Mouse (Mus musculus) forebrain, embryonic 10.5 days (tissue): ENCODE data around the gene Mapk1. TPM values are rescaled to one million over a fixed set of nuclear protein-coding genes. Genes with fewer than 3 reads are reported as not detected.

Experiments
- DNase-seq: peaks from one replicate; pipeline ENCODE4 v3.0.0-alpha.2; 2017; ENCODE audit warnings: low spot score; ENCODE audit errors: extremely low spot score
- H3K27ac ChIP-seq: fragments of 300-500 bp; sonication (generic); 2 replicates; pipeline ENCODE4 v1.5.1; 2016; ENCODE audit warnings: mild to moderate bottlenecking
- H3K27me3 ChIP-seq: fragments of 300-500 bp; sonication (generic); 2 replicates; pipeline ENCODE4 v1.6.1; 2016; ENCODE audit warnings: mild to moderate bottlenecking; ENCODE audit not compliant: poor library complexity, severe bottlenecking
- H3K36me3 ChIP-seq: fragments of 300-500 bp; sonication (generic); replicated peaks from 2 replicates; pipeline ENCODE4 v1.6.1; 2016; ENCODE audit warnings: mild to moderate bottlenecking, moderate library complexity
- H3K4me1 ChIP-seq: fragments of 300-500 bp; sonication (generic); 2 replicates; pipeline ENCODE4 v1.6.1; 2016
- H3K4me3 ChIP-seq: fragments of 300-500 bp; sonication (generic); 2 replicates; pipeline ENCODE4 v1.5.1; 2016; ENCODE audit warnings: mild to moderate bottlenecking, moderate library complexity
- H3K9me3 ChIP-seq: fragments of 300-500 bp; sonication (generic); 2 replicates; pipeline ENCODE4 v1.6.1; 2016; ENCODE audit warnings: mild to moderate bottlenecking, moderate library complexity
- WGBS: fragments of 180-500 bp; shearing (Covaris S2); methylation state at CpG from one replicate; pipeline ENCODE4 v1.1.7; 2016; 5-methylcytosine and 5-hydroxymethylcytosine counted together
- polyA plus RNA-seq: library from polyadenylated mRNA; unstranded; fragments of >200 nt; fragmentation: Nextera tagmentation; extraction: Ambion mirVana; gene quantifications from 2 replicates; pipeline ENCODE4 v1.2.1, GENCODE M21; 2016

The Mapk1 gene
- polyA plus RNA-seq, 1 experiment from 2014 or later: 147 TPM

- Histone ChIP-seq H3K9me3 (peaks cover 10% of the 10 kb centered on the region; the same call in 1 of the 2 replicates), H3K4me3 (peak overlapping the region; percentile 71), H3K27me3 (no peaks in the 10 kb centered on the region), H3K36me3 (peaks cover 41% of the 10 kb centered on the region), H3K4me1 (peaks cover 20% of the 10 kb centered on the region), H3K27ac (peak overlapping the region; percentile 96)
- DNase-seq: no peak
- 58% methylated on average over 6 of the region's 6 CpGs for WGBS
Observed at GRCm38 (mm10) chr16:17070716-17071115, 87.5 kb downstream of the Mapk1 start.

- 95% methylated on average over 7 of the region's 7 CpGs for WGBS
- no peaks in the 10 kb centered on the region for H3K27me3 ChIP-seq
Observed at GRCm38 (mm10) chr16:17073000-17073399, 89.8 kb downstream of the Mapk1 start.

GRCm38 (mm10) chr16:17076301-17076700 lies 93.1 kb downstream of the Mapk1 start:
- H3K4me3 ChIP-seq: no peak overlapping the region
- 93% methylated on average over 2 of the region's 2 CpGs for WGBS
- H3K27me3 ChIP-seq: no peaks in the 10 kb centered on the region
- peaks cover 95% of the 10 kb centered on the region for H3K36me3 ChIP-seq
- H3K9me3 ChIP-seq: peaks cover 16% of the 10 kb centered on the region; the same call in 1 of the 2 replicates
- DNase-seq: no peak
- no peak overlapping the region for H3K27ac ChIP-seq
- peaks cover 7% of the 10 kb centered on the region; the same call in 1 of the 2 replicates for H3K4me1 ChIP-seq

More at GRCm38 (mm10) chr16:17073000-17073399, 89.8 kb downstream of the Mapk1 start:
- Histone ChIP-seq H3K4me3 (no peak overlapping the region), H3K4me1 (peaks cover 20% of the 10 kb centered on the region), H3K9me3 (peaks cover 16% of the 10 kb centered on the region; the same call in 1 of the 2 replicates), H3K36me3 (peaks cover 64% of the 10 kb centered on the region), H3K27ac (no peak overlapping the region)
- no peak for DNase-seq

GRCm38 (mm10) chr16:17076869-17077268 lies 93.7 kb downstream of the Mapk1 start:
- peaks cover 3% of the 10 kb centered on the region; the same call in 1 of the 2 replicates for H3K4me1 ChIP-seq
- no peak overlapping the region for H3K4me3 ChIP-seq
- H3K36me3 ChIP-seq: peaks cover 97% of the 10 kb centered on the region

GRCm38 (mm10) chr16:17078101-17078500 lies 94.9 kb downstream of the Mapk1 start:
- H3K36me3 ChIP-seq: peaks cover 98% of the 10 kb centered on the region
- no peak overlapping the region for H3K4me3 ChIP-seq
- no peak for DNase-seq
- H3K4me1 ChIP-seq: no peaks in the 10 kb centered on the region
- WGBS: 96% methylated on average over 7 of the region's 7 CpGs
- peaks cover 16% of the 10 kb centered on the region; the same call in 1 of the 2 replicates for H3K9me3 ChIP-seq
- H3K27ac ChIP-seq: no peak overlapping the region
- H3K27me3 ChIP-seq: no peaks in the 10 kb centered on the region

More at GRCm38 (mm10) chr16:17076869-17077268, 93.7 kb downstream of the Mapk1 start:
- no peaks in the 10 kb centered on the region for H3K27me3 ChIP-seq
- no peak overlapping the region for H3K27ac ChIP-seq
- no peak for DNase-seq
- H3K9me3 ChIP-seq: peaks cover 16% of the 10 kb centered on the region; the same call in 1 of the 2 replicates

- H3K4me3 ChIP-seq: no peak overlapping the region
- H3K9me3 ChIP-seq: no peaks in the 10 kb centered on the region
- H3K4me1 ChIP-seq: no peaks in the 10 kb centered on the region
- H3K36me3 ChIP-seq: peaks cover 98% of the 10 kb centered on the region
- H3K27ac ChIP-seq: no peak overlapping the region
- no peak for DNase-seq
- WGBS: 91% methylated on average over 6 of the region's 6 CpGs
- H3K27me3 ChIP-seq: no peaks in the 10 kb centered on the region
Observed at GRCm38 (mm10) chr16:17082121-17082792, 99.1 kb downstream of the Mapk1 start.

- peaks cover 99% of the 10 kb centered on the region for H3K36me3 ChIP-seq
Observed at GRCm38 (mm10) chr16:17085636-17086035, 102.5 kb downstream of the Mapk1 start.

GRCm38 (mm10) chr16:17086241-17086640 lies 103.1 kb downstream of the Mapk1 start:
- no peak overlapping the region for H3K4me3 ChIP-seq
- H3K27me3 ChIP-seq: no peaks in the 10 kb centered on the region
- no peak overlapping the region for H3K27ac ChIP-seq
- H3K4me1 ChIP-seq: no peaks in the 10 kb centered on the region
- WGBS: 91% methylated on average over 3 of the region's 3 CpGs
- no peaks in the 10 kb centered on the region for H3K9me3 ChIP-seq
- peaks cover 100% of the 10 kb centered on the region for H3K36me3 ChIP-seq
- no peak for DNase-seq

More at GRCm38 (mm10) chr16:17085636-17086035, 102.5 kb downstream of the Mapk1 start:
- H3K27me3 ChIP-seq: no peaks in the 10 kb centered on the region
- H3K9me3 ChIP-seq: no peaks in the 10 kb centered on the region
- no peak overlapping the region for H3K27ac ChIP-seq
- WGBS: 89% methylated on average over 4 of the region's 4 CpGs
- H3K4me1 ChIP-seq: no peaks in the 10 kb centered on the region
- H3K4me3 ChIP-seq: no peak overlapping the region
- DNase-seq: no peak

GRCm38 (mm10) chr16:17086669-17087193 lies 103.5 kb downstream of the Mapk1 start:
- no peak overlapping the region for H3K4me3 ChIP-seq
- H3K4me1 ChIP-seq: no peaks in the 10 kb centered on the region
- DNase-seq: no peak
- no peaks in the 10 kb centered on the region for H3K27me3 ChIP-seq
- WGBS: 88% methylated on average over 13 of the region's 13 CpGs
- no peak overlapping the region for H3K27ac ChIP-seq
- H3K9me3 ChIP-seq: no peaks in the 10 kb centered on the region
- H3K36me3 ChIP-seq: peaks cover 100% of the 10 kb centered on the region

- peaks cover 100% of the 10 kb centered on the region for H3K36me3 ChIP-seq
- no peaks in the 10 kb centered on the region for H3K9me3 ChIP-seq
- WGBS: 86% methylated on average over 3 of the region's 3 CpGs
- H3K27ac ChIP-seq: no peak overlapping the region
- H3K27me3 ChIP-seq: no peaks in the 10 kb centered on the region
- no peaks in the 10 kb centered on the region for H3K4me1 ChIP-seq
- DNase-seq: no peak
- no peak overlapping the region for H3K4me3 ChIP-seq
Observed at GRCm38 (mm10) chr16:17088346-17088745, 105.2 kb downstream of the Mapk1 start.

- H3K27ac ChIP-seq: no peak overlapping the region
- no peaks in the 10 kb centered on the region for H3K9me3 ChIP-seq
- no peak overlapping the region for H3K4me3 ChIP-seq
- 95% methylated on average over 3 of the region's 3 CpGs for WGBS
- peaks cover 100% of the 10 kb centered on the region for H3K36me3 ChIP-seq
- H3K27me3 ChIP-seq: no peaks in the 10 kb centered on the region
- DNase-seq: no peak
- no peaks in the 10 kb centered on the region for H3K4me1 ChIP-seq
Observed at GRCm38 (mm10) chr16:17096938-17097337, 113.8 kb downstream of the Mapk1 start.
